Mouse (Mus musculus) ES-Bruce4 (cell line): ENCODE results near the gene Cct5. TPM values are rescaled to one million over a fixed set of nuclear protein-coding genes. Genes with fewer than 3 reads are reported as not detected.

Source experiments
- H3K27ac ChIP-seq: 2 replicates; pipeline ENCODE4 v1.5.1; 2012; ENCODE audit warnings: low read length, inconsistent platforms; ENCODE audit not compliant: insufficient read depth
- H3K27me3 ChIP-seq: 2 replicates; pipeline ENCODE4 v1.6.1; 2012; ENCODE audit warnings: mild to moderate bottlenecking, low read length, inconsistent platforms; ENCODE audit not compliant: control insufficient read depth, poor library complexity, insufficient read depth, severe bottlenecking
- H3K36me3 ChIP-seq: 2 replicates; pipeline ENCODE4 v1.6.1; 2012; ENCODE audit warnings: inconsistent platforms, mild to moderate bottlenecking, low read length, moderate library complexity; ENCODE audit not compliant: control insufficient read depth, poor library complexity, insufficient read depth, severe bottlenecking
- H3K4me1 ChIP-seq: one replicate; pipeline ENCODE4 v1.8.1; 2011; ENCODE audit warnings: low read length; ENCODE audit not compliant: control insufficient read depth, insufficient read depth
- H3K4me3 ChIP-seq: 2 replicates; pipeline ENCODE4 v1.5.1; 2011; ENCODE audit warnings: low read depth, mild to moderate bottlenecking, low read length
- H3K9ac ChIP-seq: 2 replicates; pipeline ENCODE4 v1.6.1; 2012; ENCODE audit warnings: low read depth, mild to moderate bottlenecking, inconsistent platforms; ENCODE audit not compliant: poor library complexity, severe bottlenecking
- H3K9me3 ChIP-seq: replicated peaks from 2 replicates; pipeline ENCODE4 v1.6.1; 2012; ENCODE audit warnings: mild to moderate bottlenecking, low read length, inconsistent platforms; ENCODE audit not compliant: control insufficient read depth, poor library complexity, insufficient read depth, severe bottlenecking
- CTCF ChIP-seq: IDR thresholded peaks from one replicate; pipeline ENCODE4 v1.8.1; 2011; ENCODE audit warnings: low read depth, low read length
- EP300 ChIP-seq: IDR thresholded peaks from 2 replicates; pipeline ENCODE4 v1.6.1; 2011; ENCODE audit warnings: low read depth, low read length; ENCODE audit not compliant: insufficient read depth
- POLR2A ChIP-seq: IDR thresholded peaks from one replicate; pipeline ENCODE4 v1.8.1; 2011; ENCODE audit warnings: low read length; ENCODE audit not compliant: insufficient read depth
- polyA plus RNA-seq: library from polyadenylated mRNA; stranded (reverse); fragments of >200 nt; gene quantifications from 2 replicates; pipeline ENCODE4 v1.2.4, GENCODE M21; 2011; ENCODE audit warnings: low read depth; ENCODE audit not compliant: missing spikeins, insufficient read depth, insufficient read length

Gene Cct5
- polyA plus RNA-seq, 1 experiment: 659 TPM

DNA sequence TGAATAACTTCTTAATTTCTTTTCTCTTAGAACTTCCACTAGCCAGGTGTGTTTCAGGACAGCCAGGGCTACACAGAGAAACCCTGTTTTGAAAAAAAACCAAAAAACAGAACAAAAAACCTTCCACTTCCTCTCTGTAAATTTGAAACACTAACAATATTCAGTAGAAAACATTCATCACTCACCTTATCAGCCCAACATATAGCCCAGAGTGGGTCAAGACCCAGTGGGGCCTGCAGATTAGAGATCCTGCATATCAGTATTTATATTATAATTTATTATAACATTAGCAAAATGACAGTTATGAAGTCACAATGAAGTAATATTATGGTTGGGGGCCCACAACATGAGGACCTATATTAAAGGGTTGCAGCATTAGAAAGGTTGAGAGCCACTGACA, 27.9 kb downstream of the Cct5 start:
- no peaks in the 10 kb centered on the region for H3K4me1 ChIP-seq
- H3K36me3 ChIP-seq: no peaks in the 10 kb centered on the region
- no peak overlapping the region for H3K27ac ChIP-seq
- no peaks in the 10 kb centered on the region for H3K27me3 ChIP-seq
- H3K9ac ChIP-seq: no peak overlapping the region
- no peaks in the 10 kb centered on the region for H3K9me3 ChIP-seq
- no peak for TF ChIP-seq EP300
- TF ChIP-seq POLR2A: no peak
- TF ChIP-seq CTCF: no peak
- H3K4me3 ChIP-seq: no peak overlapping the region

DNA sequence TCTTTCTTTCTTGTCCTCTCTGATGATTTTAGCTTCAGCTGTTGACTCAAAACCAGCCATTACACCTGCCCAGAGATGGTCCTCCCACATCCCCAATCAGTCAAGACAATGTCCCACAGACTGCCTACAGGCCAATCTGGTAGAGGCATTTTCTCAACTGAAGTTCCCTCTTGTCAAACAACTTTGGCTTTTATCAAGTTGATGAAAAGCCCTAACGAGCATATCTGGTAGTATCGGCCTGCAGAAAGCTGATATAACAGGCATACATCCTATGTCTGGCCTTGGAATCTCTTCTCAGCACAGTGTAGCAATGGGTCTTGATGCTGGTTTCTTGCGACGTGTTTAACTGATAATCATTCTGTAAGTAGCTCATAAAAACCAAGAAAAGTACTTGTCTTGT, 28.3 kb downstream of the Cct5 start:
- H3K4me3 ChIP-seq: no peak overlapping the region
- H3K9ac ChIP-seq: no peak overlapping the region
- no peaks in the 10 kb centered on the region for H3K36me3 ChIP-seq
- TF ChIP-seq EP300: no peak
- no peak for TF ChIP-seq POLR2A
- no peak for TF ChIP-seq CTCF
- no peak overlapping the region for H3K27ac ChIP-seq
- no peaks in the 10 kb centered on the region for H3K4me1 ChIP-seq
- H3K27me3 ChIP-seq: no peaks in the 10 kb centered on the region
- no peaks in the 10 kb centered on the region for H3K9me3 ChIP-seq

DNA sequence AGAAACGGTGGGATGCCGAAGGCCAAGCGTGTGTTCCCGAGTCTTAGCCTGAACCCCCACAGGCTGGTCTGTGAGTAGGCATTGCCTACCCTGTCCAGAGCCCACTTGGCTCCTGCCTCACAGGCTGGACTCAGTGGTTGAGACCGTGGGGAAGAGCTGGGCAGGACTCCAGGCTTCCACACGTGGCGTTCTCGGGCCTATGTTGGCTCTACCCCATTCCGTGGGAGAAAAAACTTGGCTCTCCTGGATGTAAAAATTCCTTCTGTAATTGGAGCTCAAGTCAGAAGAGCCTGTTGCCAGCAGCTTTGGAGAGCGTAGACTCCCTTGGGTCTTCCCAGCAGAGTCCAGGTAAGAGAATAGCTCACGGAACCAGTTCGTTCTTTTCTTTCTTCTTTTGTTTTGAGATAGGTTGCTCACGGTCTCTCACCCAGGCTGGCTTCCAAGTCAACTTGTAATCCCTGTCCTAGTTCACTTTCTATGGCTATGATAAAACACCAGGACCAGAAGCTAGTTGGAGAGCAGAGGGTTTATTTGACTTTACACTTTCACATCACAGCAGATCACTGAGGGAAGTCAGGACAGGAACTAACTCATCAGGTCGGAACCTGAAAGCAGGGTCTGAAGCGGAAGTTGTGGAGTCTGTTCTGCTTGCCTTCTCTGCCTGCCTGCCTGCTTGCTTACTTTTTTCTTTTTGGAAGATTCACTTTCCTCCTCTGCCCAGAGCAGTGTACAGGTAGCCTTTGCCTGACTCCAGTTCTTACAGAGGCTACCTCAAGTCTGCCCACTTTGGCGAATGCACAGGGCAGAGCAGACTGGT, 29.5 kb downstream of the Cct5 start:
- TF ChIP-seq CTCF: no peak
- TF ChIP-seq EP300: no peak
- TF ChIP-seq POLR2A: no peak
- Histone ChIP-seq H3K27ac (no peak overlapping the region), H3K27me3 (no peaks in the 10 kb centered on the region), H3K4me1 (no peaks in the 10 kb centered on the region), H3K4me3 (no peak overlapping the region), H3K36me3 (no peaks in the 10 kb centered on the region), H3K9me3 (no peaks in the 10 kb centered on the region), H3K9ac (no peak overlapping the region)

DNA sequence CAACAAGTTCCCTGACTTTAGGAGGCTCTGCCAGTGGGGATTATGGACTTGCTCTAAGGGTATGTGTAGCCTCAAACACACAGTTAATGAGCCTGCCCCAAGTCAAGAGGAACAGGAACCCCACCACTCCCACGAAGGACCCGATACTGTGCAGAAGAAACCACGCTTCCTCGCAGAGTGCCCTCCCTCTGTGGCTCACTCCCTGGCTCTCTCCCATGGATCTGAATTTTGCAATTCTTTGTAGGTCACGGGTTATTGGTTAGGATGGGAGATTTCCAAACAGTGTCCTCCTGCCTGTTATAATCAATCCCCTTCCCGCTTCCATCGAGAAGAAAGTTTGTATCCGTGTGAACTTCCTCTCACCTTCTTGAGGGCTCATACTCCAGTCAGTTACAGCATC, 30.6 kb downstream of the Cct5 start:
- Histone ChIP-seq H3K27me3 (no peaks in the 10 kb centered on the region), H3K27ac (no peak overlapping the region), H3K4me1 (no peaks in the 10 kb centered on the region), H3K9ac (no peak overlapping the region), H3K9me3 (no peaks in the 10 kb centered on the region), H3K4me3 (no peak overlapping the region), H3K36me3 (no peaks in the 10 kb centered on the region)
- TF ChIP-seq EP300: no peak
- no peak for TF ChIP-seq CTCF
- TF ChIP-seq POLR2A: no peak

DNA sequence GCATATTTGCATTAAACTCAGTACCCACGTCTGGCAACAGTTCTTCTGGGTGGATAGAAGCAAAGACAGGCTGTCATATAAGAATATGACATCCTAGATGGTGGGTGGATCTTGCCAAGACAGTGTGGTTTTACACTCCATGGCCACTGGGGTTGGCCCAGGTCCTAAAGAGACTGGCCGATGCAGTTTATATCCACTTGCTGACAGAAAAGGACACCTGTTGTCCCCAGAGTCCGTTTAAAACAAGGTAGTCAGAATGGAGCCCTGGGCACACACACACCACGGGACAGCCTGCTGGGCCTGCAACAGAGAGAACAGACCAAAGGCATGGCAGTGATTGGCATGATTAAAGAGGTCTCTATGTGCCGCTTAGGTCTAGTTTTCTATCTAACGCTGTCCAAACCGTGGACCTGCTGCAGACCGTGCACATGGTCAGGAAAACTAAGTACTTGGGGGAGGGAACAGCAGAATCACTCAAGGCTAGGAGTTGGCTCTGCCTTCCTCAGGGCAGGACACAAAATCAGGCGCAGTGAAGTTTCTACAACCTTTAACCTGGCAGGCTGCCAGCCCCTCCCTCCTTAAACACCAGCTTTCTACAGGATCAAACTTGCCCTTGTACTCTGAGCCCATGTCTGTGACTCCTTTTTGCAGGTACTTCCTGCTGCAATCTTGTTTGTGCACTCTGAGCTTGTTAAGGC, 32.1 kb downstream of the Cct5 start:
- TF ChIP-seq POLR2A: no peak
- TF ChIP-seq EP300: no peak
- Histone ChIP-seq H3K36me3 (no peaks in the 10 kb centered on the region), H3K9ac (no peak overlapping the region), H3K27ac (no peak overlapping the region), H3K4me3 (no peak overlapping the region), H3K4me1 (no peaks in the 10 kb centered on the region), H3K9me3 (no peaks in the 10 kb centered on the region), H3K27me3 (no peaks in the 10 kb centered on the region)

DNA sequence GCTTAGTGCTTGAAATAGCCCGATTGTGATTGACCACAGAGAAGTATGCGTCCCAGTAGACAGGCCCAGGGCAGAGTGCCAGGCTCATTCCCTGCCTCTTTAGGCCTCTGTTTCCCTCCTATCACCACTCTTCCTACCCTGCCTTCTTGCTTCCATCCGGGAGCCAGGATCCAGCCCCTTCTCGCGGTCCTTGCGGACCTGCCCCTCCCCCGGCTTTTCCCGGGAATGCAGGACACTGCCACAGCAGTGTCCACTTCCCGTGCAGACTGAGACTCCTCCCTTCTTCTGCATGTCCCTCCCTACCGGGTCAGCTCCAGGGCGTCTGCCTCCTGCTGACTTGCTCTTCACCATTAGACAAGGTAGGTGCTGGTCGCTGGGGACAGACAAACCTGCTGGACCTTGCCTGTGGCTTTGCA, 33.0 kb downstream of the Cct5 start:
- Histone ChIP-seq H3K4me1 (no peaks in the 10 kb centered on the region), H3K27ac (no peak overlapping the region), H3K4me3 (no peak overlapping the region; the same call in 1 of the 2 replicates), H3K9ac (no peak overlapping the region), H3K36me3 (no peaks in the 10 kb centered on the region), H3K9me3 (no peaks in the 10 kb centered on the region), H3K27me3 (no peaks in the 10 kb centered on the region)
- TF ChIP-seq CTCF: no peak
